Mouse (Mus musculus): ENCODE results near the gene Mrps16. TPM values are rescaled to one million over a fixed set of nuclear protein-coding genes. Genes with fewer than 3 reads are reported as not detected.

The Mrps16 gene
- 96.7 and 103 TPM in 2 replicates for polyA plus RNA-seq (2014; fragmentation: Nextera tagmentation; extraction: Ambion mirVana)

- H3K27ac ChIP-seq (ENCODE audit: low read depth), result peak within 1 kb of the TSS; percentile 82
- DNase-seq (ENCODE audit: low spot score) (peak; percentile 88), ATAC-seq (replicated peaks; ENCODE audit: low FRiP score, low TSS enrichment, low read depth) (peak; percentile 94)
- H3K9ac ChIP-seq (ENCODE audit: low read length), result peak within 1 kb of the TSS; percentile 86
- peak within 1 kb of the TSS; percentile 66 for H3K4me2 ChIP-seq (ENCODE audit: low read length)
- H3K9me3 ChIP-seq (ENCODE audit: control insufficient read depth, low read length), result no peaks in the 10 kb centered on the region
- H3K4me1 ChIP-seq (replicated peaks; ENCODE audit: control insufficient read depth, insufficient read depth, low read length), result 0 out of 2 replicates have a peak, but pooled peaks cover 9% of the 10 kb centered on the region
- no peaks in the 10 kb centered on the region for H3K27me3 ChIP-seq (replicated peaks; ENCODE audit: control insufficient read depth, insufficient read depth, low read length)
- H3K36me3 ChIP-seq (ENCODE audit: control insufficient read depth, insufficient read depth, low read length), result peaks cover 20% of the 10 kb centered on the region
- under 1% methylated on average over 68 of the region's 68 CpGs for WGBS
- H3K4me3 ChIP-seq (ENCODE audit: low read depth, low read length), result peak within 1 kb of the TSS; percentile 86
These were observed at the start of gene Mrps16 for GRCm38 (mm10) chr14:20393205-20393913. Gene Mrps16 (minus strand): TSS chr14:20393634.

- Histone ChIP-seq H3K9ac (ENCODE audit: low read length) (no peak overlapping the region), H3K4me2 (ENCODE audit: low read length) (no peak overlapping the region), H3K27me3 (replicated peaks; ENCODE audit: control insufficient read depth, insufficient read depth, low read length) (no peaks in the 10 kb centered on the region), H3K27ac (ENCODE audit: low read depth) (no peak overlapping the region), H3K4me3 (ENCODE audit: low read depth, low read length) (no peak overlapping the region), H3K9me3 (ENCODE audit: control insufficient read depth, low read length) (no peaks in the 10 kb centered on the region), H3K4me1 (replicated peaks; ENCODE audit: control insufficient read depth, insufficient read depth, low read length) (0 out of 2 replicates have a peak, but pooled peaks cover 2% of the 10 kb centered on the region), H3K36me3 (ENCODE audit: control insufficient read depth, insufficient read depth, low read length) (no peaks in the 10 kb centered on the region)
- DNase-seq (ENCODE audit: low spot score), result no peak
- 74% methylated on average over 17 of the region's 17 CpGs for WGBS
- no peak for ATAC-seq (replicated peaks; ENCODE audit: low FRiP score, low TSS enrichment, low read depth)
These were observed 48.8 kb upstream of the Mrps16 start for GRCm38 (mm10) chr14:20442252-20442651.

- Histone ChIP-seq H3K4me2 (ENCODE audit: low read length) (no peak overlapping the region), H3K27ac (ENCODE audit: low read depth) (no peak overlapping the region), H3K9me3 (ENCODE audit: control insufficient read depth, low read length) (no peaks in the 10 kb centered on the region), H3K4me3 (ENCODE audit: low read depth, low read length) (no peak overlapping the region), H3K9ac (ENCODE audit: low read length) (no peak overlapping the region), H3K4me1 (replicated peaks; ENCODE audit: control insufficient read depth, insufficient read depth, low read length) (no peaks in the 10 kb centered on the region), H3K36me3 (ENCODE audit: control insufficient read depth, insufficient read depth, low read length) (no peaks in the 10 kb centered on the region), H3K27me3 (replicated peaks; ENCODE audit: control insufficient read depth, insufficient read depth, low read length) (no peaks in the 10 kb centered on the region)
- 58% methylated on average over 6 of the region's 6 CpGs for WGBS
- ATAC-seq (replicated peaks; ENCODE audit: low FRiP score, low TSS enrichment, low read depth), result no peak
- DNase-seq (ENCODE audit: low spot score), result no peak
These were observed 43.5 kb upstream of the Mrps16 start for GRCm38 (mm10) chr14:20436976-20437375.

GRCm38 (mm10) chr14:20432420-20432819 is 39.0 kb upstream of the Mrps16 start:
- no peak for DNase-seq (ENCODE audit: low spot score)
- no peaks in the 10 kb centered on the region for H3K27me3 ChIP-seq (replicated peaks; ENCODE audit: control insufficient read depth, insufficient read depth, low read length)
- H3K9ac ChIP-seq (ENCODE audit: low read length), result no peak overlapping the region
- no peak overlapping the region for H3K4me2 ChIP-seq (ENCODE audit: low read length)
- 78% methylated on average over 4 of the region's 4 CpGs for WGBS
- H3K9me3 ChIP-seq (ENCODE audit: control insufficient read depth, low read length), result no peaks in the 10 kb centered on the region
- H3K4me3 ChIP-seq (ENCODE audit: low read depth, low read length), result no peak overlapping the region
- H3K4me1 ChIP-seq (replicated peaks; ENCODE audit: control insufficient read depth, insufficient read depth, low read length), result no peaks in the 10 kb centered on the region
- H3K27ac ChIP-seq (ENCODE audit: low read depth), result no peak overlapping the region
- H3K36me3 ChIP-seq (ENCODE audit: control insufficient read depth, insufficient read depth, low read length), result no peaks in the 10 kb centered on the region
- ATAC-seq (replicated peaks; ENCODE audit: low FRiP score, low TSS enrichment, low read depth), result no peak

GRCm38 (mm10) chr14:20431726-20432125 is 38.3 kb upstream of the Mrps16 start:
- no peak for ATAC-seq (replicated peaks; ENCODE audit: low FRiP score, low TSS enrichment, low read depth)
- 76% methylated on average over 6 of the region's 6 CpGs for WGBS
- Histone ChIP-seq H3K27me3 (replicated peaks; ENCODE audit: control insufficient read depth, insufficient read depth, low read length) (no peaks in the 10 kb centered on the region), H3K27ac (ENCODE audit: low read depth) (no peak overlapping the region), H3K4me2 (ENCODE audit: low read length) (no peak overlapping the region), H3K36me3 (ENCODE audit: control insufficient read depth, insufficient read depth, low read length) (no peaks in the 10 kb centered on the region), H3K9me3 (ENCODE audit: control insufficient read depth, low read length) (no peaks in the 10 kb centered on the region), H3K4me3 (ENCODE audit: low read depth, low read length) (no peak overlapping the region), H3K4me1 (replicated peaks; ENCODE audit: control insufficient read depth, insufficient read depth, low read length) (no peaks in the 10 kb centered on the region), H3K9ac (ENCODE audit: low read length) (no peak overlapping the region)
- DNase-seq (ENCODE audit: low spot score), result no peak

GRCm38 (mm10) chr14:20429833-20430232 is 36.4 kb upstream of the Mrps16 start:
- Histone ChIP-seq H3K27me3 (replicated peaks; ENCODE audit: control insufficient read depth, insufficient read depth, low read length) (no peaks in the 10 kb centered on the region), H3K4me3 (ENCODE audit: low read depth, low read length) (no peak overlapping the region), H3K4me2 (ENCODE audit: low read length) (no peak overlapping the region), H3K4me1 (replicated peaks; ENCODE audit: control insufficient read depth, insufficient read depth, low read length) (no peaks in the 10 kb centered on the region), H3K9ac (ENCODE audit: low read length) (no peak overlapping the region), H3K27ac (ENCODE audit: low read depth) (no peak overlapping the region), H3K9me3 (ENCODE audit: control insufficient read depth, low read length) (no peaks in the 10 kb centered on the region), H3K36me3 (ENCODE audit: control insufficient read depth, insufficient read depth, low read length) (no peaks in the 10 kb centered on the region)
- no peak for DNase-seq (ENCODE audit: low spot score)
- ATAC-seq (replicated peaks; ENCODE audit: low FRiP score, low TSS enrichment, low read depth), result no peak
- 63% methylated on average over 1 of the region's 1 CpGs for WGBS

- Histone ChIP-seq H3K9ac (ENCODE audit: low read length) (no peak overlapping the region), H3K9me3 (ENCODE audit: control insufficient read depth, low read length) (no peaks in the 10 kb centered on the region), H3K27ac (ENCODE audit: low read depth) (no peak overlapping the region), H3K4me2 (ENCODE audit: low read length) (no peak overlapping the region), H3K4me3 (ENCODE audit: low read depth, low read length) (no peak overlapping the region), H3K36me3 (ENCODE audit: control insufficient read depth, insufficient read depth, low read length) (no peaks in the 10 kb centered on the region), H3K27me3 (replicated peaks; ENCODE audit: control insufficient read depth, insufficient read depth, low read length) (no peaks in the 10 kb centered on the region), H3K4me1 (replicated peaks; ENCODE audit: control insufficient read depth, insufficient read depth, low read length) (no peaks in the 10 kb centered on the region)
- 24% methylated on average over 1 of the region's 1 CpGs for WGBS
- DNase-seq (ENCODE audit: low spot score) (no peak), ATAC-seq (replicated peaks; ENCODE audit: low FRiP score, low TSS enrichment, low read depth) (no peak)
These were observed 35.2 kb upstream of the Mrps16 start for GRCm38 (mm10) chr14:20428593-20428992.

- no peak for DNase-seq (ENCODE audit: low spot score)
- no peak overlapping the region for H3K27ac ChIP-seq (ENCODE audit: low read depth)
- 90% methylated on average over 6 of the region's 6 CpGs for WGBS
- no peak overlapping the region for H3K4me2 ChIP-seq (ENCODE audit: low read length)
- H3K36me3 ChIP-seq (ENCODE audit: control insufficient read depth, insufficient read depth, low read length), result no peaks in the 10 kb centered on the region
- no peak overlapping the region for H3K4me3 ChIP-seq (ENCODE audit: low read depth, low read length)
- no peak for ATAC-seq (replicated peaks; ENCODE audit: low FRiP score, low TSS enrichment, low read depth)
- H3K9ac ChIP-seq (ENCODE audit: low read length), result no peak overlapping the region
- no peaks in the 10 kb centered on the region for H3K4me1 ChIP-seq (replicated peaks; ENCODE audit: control insufficient read depth, insufficient read depth, low read length)
- no peaks in the 10 kb centered on the region for H3K9me3 ChIP-seq (ENCODE audit: control insufficient read depth, low read length)
- no peaks in the 10 kb centered on the region for H3K27me3 ChIP-seq (replicated peaks; ENCODE audit: control insufficient read depth, insufficient read depth, low read length)
These were observed 29.6 kb upstream of the Mrps16 start for GRCm38 (mm10) chr14:20423046-20423445.

GRCm38 (mm10) chr14:20422257-20422656 is 28.8 kb upstream of the Mrps16 start:
- Histone ChIP-seq H3K9ac (ENCODE audit: low read length) (no peak overlapping the region), H3K4me3 (ENCODE audit: low read depth, low read length) (no peak overlapping the region), H3K36me3 (ENCODE audit: control insufficient read depth, insufficient read depth, low read length) (no peaks in the 10 kb centered on the region), H3K27me3 (replicated peaks; ENCODE audit: control insufficient read depth, insufficient read depth, low read length) (no peaks in the 10 kb centered on the region), H3K9me3 (ENCODE audit: control insufficient read depth, low read length) (no peaks in the 10 kb centered on the region), H3K4me1 (replicated peaks; ENCODE audit: control insufficient read depth, insufficient read depth, low read length) (no peaks in the 10 kb centered on the region), H3K4me2 (ENCODE audit: low read length) (no peak overlapping the region), H3K27ac (ENCODE audit: low read depth) (no peak overlapping the region)
- ATAC-seq (replicated peaks; ENCODE audit: low FRiP score, low TSS enrichment, low read depth) (no peak), DNase-seq (ENCODE audit: low spot score) (no peak)
- WGBS, result 68% methylated on average over 7 of the region's 7 CpGs

All from intestine, embryonic 14.5 days (tissue).